Mouse (Mus musculus): Measurements from ENCODE around the gene Olfr66. TPM values are rescaled to one million over a fixed set of nuclear protein-coding genes. Genes with fewer than 3 reads are reported as not detected.

The Olfr66 gene
- not detected for polyA plus RNA-seq (2017; shearing (Covaris generic))

DNA sequence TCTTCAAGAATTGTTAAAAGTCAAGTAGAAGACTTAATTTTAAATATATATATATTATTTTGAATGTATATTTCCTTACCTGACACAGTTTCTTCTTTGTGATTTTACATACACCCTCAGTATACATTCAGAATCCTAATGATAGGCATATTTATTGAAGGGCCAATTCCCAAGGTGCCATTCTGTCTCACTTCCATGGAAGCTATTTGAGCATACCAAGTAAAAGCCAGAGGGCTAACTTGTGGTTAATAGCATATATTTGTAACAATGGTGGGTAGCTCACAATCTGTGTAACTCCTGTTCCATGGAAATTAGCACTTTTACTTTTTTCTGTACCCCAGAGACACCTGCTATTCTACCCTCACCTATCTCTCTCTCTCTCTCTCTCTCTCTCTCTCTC is at the start of gene Olfr66:
TSS of gene Olfr66 (minus strand) at position 101 of the 400 bp plus-strand sequence.

GRCm38 (mm10) chr7:103934264-103934663 is 48.2 kb upstream of the Olfr66 start, which contains the start of gene Olfr632:
Gene Olfr632 (plus strand): TSS chr7:103934347.

DNA sequence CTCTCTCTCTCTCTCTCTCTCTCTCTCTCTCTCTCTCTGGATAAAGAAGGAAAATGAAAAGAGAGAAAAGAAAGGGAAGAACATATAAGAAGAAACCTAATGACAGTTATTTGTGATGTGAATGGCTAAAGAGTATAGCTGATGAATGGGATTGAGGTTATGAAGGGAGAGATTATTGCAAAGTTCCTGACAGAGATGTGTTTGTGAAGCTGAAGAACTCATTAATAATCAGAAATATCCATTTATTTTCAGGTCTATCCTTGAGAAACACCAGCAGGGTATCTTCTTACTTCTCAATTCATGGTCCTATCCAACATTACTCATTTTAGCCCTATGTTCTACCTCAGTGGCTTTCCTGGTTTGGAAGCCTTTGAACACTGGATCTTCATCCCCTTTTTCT is 42.5 kb upstream of the Olfr66 start, which contains the start of gene Olfr631:
TSS of gene Olfr631 (plus strand) at position 301 of the 400 bp plus-strand sequence.

GRCm38 (mm10) chr7:103903187-103903586 is 17.1 kb upstream of the Olfr66 start, which contains the start of gene Olfr65:
Gene Olfr65 (plus strand): TSS chr7:103903487.

DNA sequence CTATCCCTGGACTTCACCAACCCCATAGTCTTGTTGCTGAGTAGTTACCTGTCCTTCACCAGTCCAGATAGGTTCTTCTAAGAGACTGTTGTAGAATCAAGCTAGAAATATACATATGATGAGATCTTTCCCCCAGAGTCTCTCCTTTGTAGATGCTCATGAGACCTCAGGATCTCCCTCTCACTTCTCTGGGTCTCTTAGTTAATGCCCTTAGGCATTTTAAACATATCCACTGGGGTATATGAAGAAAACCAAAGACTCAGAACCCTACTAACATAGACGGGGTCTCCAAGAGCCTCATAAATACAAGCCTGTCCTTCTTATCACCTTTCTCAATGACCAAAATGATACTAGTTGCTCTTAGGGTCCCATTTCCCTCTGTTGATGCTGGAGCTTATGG is 8.3 kb upstream of the Olfr66 start, which contains the start of gene Olfr64:
TSS of gene Olfr64 (minus strand) at position 101 of the 400 bp plus-strand sequence.

DNA sequence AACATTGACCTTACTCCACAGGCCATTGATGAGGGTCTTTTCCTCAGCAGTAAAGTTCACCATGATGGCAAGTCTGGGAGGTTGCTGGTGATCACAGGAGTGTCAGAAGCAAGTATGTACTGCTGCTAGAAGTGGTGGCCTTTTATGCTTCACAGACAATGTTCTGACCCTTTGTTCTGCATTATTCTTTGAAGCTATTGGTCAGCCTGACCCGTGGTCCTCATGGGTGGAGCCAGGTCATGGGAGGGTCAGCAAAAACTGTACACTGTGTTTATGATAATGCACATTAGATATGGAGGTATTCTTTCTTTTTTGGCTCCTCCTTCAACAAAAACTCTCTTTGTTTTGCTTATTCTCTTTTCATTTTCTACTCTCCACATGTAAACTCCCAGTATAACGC is 33.0 kb downstream of the Olfr66 start, which contains the start of gene Hbb-y:
TSS of gene Hbb-y (minus strand) at position 127 of the 400 bp plus-strand sequence.

GRCm38 (mm10) chr7:103843034-103843433 is 43.0 kb downstream of the Olfr66 start, which contains the start of gene Hbb-bh1:
Gene Hbb-bh1 (minus strand): TSS chr7:103843164.

DNA sequence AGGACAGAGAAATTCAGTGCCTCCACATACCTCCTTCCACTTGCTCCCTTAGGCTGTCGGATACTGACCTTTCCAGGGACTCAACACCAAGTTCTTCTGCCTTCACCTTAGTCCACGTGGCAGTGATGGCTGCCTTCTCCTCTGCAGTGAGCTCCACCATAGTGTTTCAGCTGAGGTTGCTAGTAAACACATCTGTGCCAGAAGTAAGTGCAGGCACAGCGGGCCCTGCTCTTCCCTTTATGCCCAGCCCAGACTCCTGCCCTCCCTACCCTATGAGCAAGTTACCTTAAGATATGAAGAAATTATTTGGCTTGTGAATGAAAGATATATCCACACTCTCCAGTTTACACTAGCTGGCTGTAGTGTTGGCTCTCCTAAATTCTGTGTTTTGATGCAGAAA is 45.8 kb downstream of the Olfr66 start, which contains the start of gene Hbb-bh2:
TSS of gene Hbb-bh2 (minus strand) at position 253 of the 400 bp plus-strand sequence.

Other genes with a start within 250 kb of the Olfr66 start
- not detected for gene Olfr622, start 243.6 kb downstream of the Olfr66 start, polyA plus RNA-seq (2017; shearing (Covaris generic))
- not detected for gene Olfr623, start 222.6 kb downstream of the Olfr66 start, polyA plus RNA-seq (2017; shearing (Covaris generic))
- gene Olfr624, start 215.1 kb downstream of the Olfr66 start, polyA plus RNA-seq (2017; shearing (Covaris generic)), result not detected
- not detected for gene Olfr625-ps1, start 203.5 kb downstream of the Olfr66 start, polyA plus RNA-seq (2017; shearing (Covaris generic))
- 0.07 TPM for gene Olfr243, start 171.6 kb downstream of the Olfr66 start, polyA plus RNA-seq (2017; shearing (Covaris generic))
- gene Olfr628, start 155.9 kb downstream of the Olfr66 start, polyA plus RNA-seq (2017; shearing (Covaris generic)), result not detected
- gene Olfr629, start 141.3 kb downstream of the Olfr66 start, polyA plus RNA-seq (2017; shearing (Covaris generic)), result not detected
- not detected for gene Olfr630, start 128.9 kb downstream of the Olfr66 start, polyA plus RNA-seq (2017; shearing (Covaris generic))
- not detected for gene Olfr69, start 114.7 kb downstream of the Olfr66 start, polyA plus RNA-seq (2017; shearing (Covaris generic))
- gene Olfr68, start 106.6 kb downstream of the Olfr66 start, polyA plus RNA-seq (2017; shearing (Covaris generic)), result not detected
- not detected for gene Olfr67, start 94.4 kb downstream of the Olfr66 start, polyA plus RNA-seq (2017; shearing (Covaris generic))
- gene Hbb-bt, start 72.3 kb downstream of the Olfr66 start, polyA plus RNA-seq (2017; shearing (Covaris generic)), result not detected
- gene Hbb-bs, start 58.2 kb downstream of the Olfr66 start, polyA plus RNA-seq (2017; shearing (Covaris generic)), result 4.4 TPM
- not detected for gene Hbb-bh2, start 45.7 kb downstream of the Olfr66 start, polyA plus RNA-seq (2017; shearing (Covaris generic))
- gene Hbb-bh1, start 43.1 kb downstream of the Olfr66 start, polyA plus RNA-seq (2017; shearing (Covaris generic)), result 0.65 TPM
- not detected for gene Hbb-y, start 33.0 kb downstream of the Olfr66 start, polyA plus RNA-seq (2017; shearing (Covaris generic))
- not detected for gene Olfr64, start 8.2 kb upstream of the Olfr66 start, polyA plus RNA-seq (2017; shearing (Covaris generic))
- not detected for gene Olfr65, start 17.2 kb upstream of the Olfr66 start, polyA plus RNA-seq (2017; shearing (Covaris generic))
- gene Olfr631, start 42.6 kb upstream of the Olfr66 start, polyA plus RNA-seq (2017; shearing (Covaris generic)), result not detected
- gene Olfr632, start 48.1 kb upstream of the Olfr66 start, polyA plus RNA-seq (2017; shearing (Covaris generic)), result 0.43 TPM
- gene Olfr633, start 58.2 kb upstream of the Olfr66 start, polyA plus RNA-seq (2017; shearing (Covaris generic)), result not detected
- 0.09 TPM for gene Olfr635, start 84.9 kb upstream of the Olfr66 start, polyA plus RNA-seq (2017; shearing (Covaris generic))
- not detected for gene Olfr638, start 112.5 kb upstream of the Olfr66 start, polyA plus RNA-seq (2017; shearing (Covaris generic))
- not detected for gene Olfr639, start 131.1 kb upstream of the Olfr66 start, polyA plus RNA-seq (2017; shearing (Covaris generic))
- not detected for gene Olfr640, start 139.3 kb upstream of the Olfr66 start, polyA plus RNA-seq (2017; shearing (Covaris generic))
- not detected for gene Olfr641, start 149.2 kb upstream of the Olfr66 start, polyA plus RNA-seq (2017; shearing (Covaris generic))
- not detected for gene Olfr642, start 166.4 kb upstream of the Olfr66 start, polyA plus RNA-seq (2017; shearing (Covaris generic))
- gene 4930516K23Rik, start 175.2 kb upstream of the Olfr66 start, polyA plus RNA-seq (2017; shearing (Covaris generic)), result 0.72 TPM
- not detected for gene Olfr644, start 185.6 kb upstream of the Olfr66 start, polyA plus RNA-seq (2017; shearing (Covaris generic))
- not detected for gene Olfr645, start 199.2 kb upstream of the Olfr66 start, polyA plus RNA-seq (2017; shearing (Covaris generic))
- gene Olfr646, start 218.6 kb upstream of the Olfr66 start, polyA plus RNA-seq (2017; shearing (Covaris generic)), result 0.96 TPM
- not detected for gene Ubqln5, start 243.6 kb upstream of the Olfr66 start, polyA plus RNA-seq (2017; shearing (Covaris generic))

All from effector memory CD4-positive, alpha-beta T cell, adult 7 months (primary cell).